ENCODE assay signal across 13 mouse cellular contexts in the genomic region with DNA sequence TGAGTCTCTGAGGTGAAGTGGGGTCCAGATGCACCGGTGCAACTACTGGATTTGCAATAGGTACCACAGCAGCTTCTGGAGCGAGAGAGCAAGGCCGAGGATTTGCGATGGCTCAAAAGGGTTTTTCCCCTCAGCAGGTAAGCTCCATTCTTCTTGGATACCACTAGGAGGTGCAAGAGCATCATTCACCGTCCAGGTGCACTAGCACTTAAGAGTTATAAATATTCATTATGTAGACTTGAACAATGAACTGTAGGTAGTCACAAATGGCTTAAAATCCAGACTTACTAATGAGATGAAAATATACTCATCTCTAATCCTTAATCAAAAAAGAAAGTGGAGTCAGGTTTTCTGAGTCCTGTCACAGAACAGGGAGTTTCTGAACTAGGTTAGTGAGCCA. TPM values are rescaled to one million over a fixed set of nuclear protein-coding genes. Genes with fewer than 3 reads are reported as not detected.
DNase-seq lines count a peak whose midpoint lies in the region; ATAC-seq and TF ChIP-seq lines count a peak whose summit lies in the region.
"Had no signal": no experiment of that assay in that cellular context is flagged by ENCODE, and none has a peak within 500 bp of the region (broad histone marks: within the 10 kb centered on the region; RNA-seq: fewer than 3 reads in every experiment).

No protein-coding gene starts in this region.

- H3K9ac ChIP-seq in forebrain, postnatal 0 days, result no peak overlapping the region
- H3K9ac ChIP-seq in forebrain, embryonic 14.5 days (ENCODE audit: low read length), result no peak overlapping the region
- no peak overlapping the region for H3K9ac ChIP-seq in ES-E14 (ENCODE audit: insufficient read depth, low read depth, low read length, poor library complexity, severe bottlenecking)

- H3K9me3 ChIP-seq in forebrain, postnatal 0 days (ENCODE audit: low read length), result no peaks in the 10 kb centered on the region
- H3K9me3 ChIP-seq in forebrain, embryonic 14.5 days (replicated peaks; ENCODE audit: control insufficient read depth, low read length), result no peaks in the 10 kb centered on the region
- H3K9me3 ChIP-seq in ES-E14 (ENCODE audit: control insufficient read depth, insufficient read depth, low read depth, low read length), result no peaks in the 10 kb centered on the region

- DNase-seq in forebrain, postnatal 0 days, result peak; percentile 32
- DNase-seq in forebrain, embryonic 14.5 days (ENCODE audit: low spot score), result no peak
- no peak for DNase-seq in left cerebral cortex, adult 2 months (ENCODE audit: extremely low spot score in 1 of 2, low spot score in 2 of 2)
- no peak for DNase-seq in left cerebral cortex, adult 18-20 months (ENCODE audit: low spot score in 2 of 2)
- DNase-seq in ES-E14 (ENCODE audit: low read depth, low spot score), result peak; percentile 20
- peak; percentile 5 for DNase-seq in induced T-regulatory cell, adult 2 months (ENCODE audit: low read depth)
- DNase-seq in thymus, postnatal 25 days, result no peak
- no peak for DNase-seq in ovary, adult 18-20 months (ENCODE audit: low spot score)
- DNase-seq: heart, postnatal 10 days; thymus, postnatal 14 days had no signal

- H3K4me1 ChIP-seq in forebrain, postnatal 0 days (ENCODE audit: insufficient read depth), result no peaks in the 10 kb centered on the region
- H3K4me1 ChIP-seq in forebrain, embryonic 14.5 days (ENCODE audit: control insufficient read depth, insufficient read depth, low read length), result no peaks in the 10 kb centered on the region
- H3K4me1 ChIP-seq in ES-E14 (ENCODE audit: control insufficient read depth in 2 of 2, insufficient read depth in 2 of 2, low read length in 2 of 2, poor library complexity in 1 of 2), result no peaks in the 10 kb centered on the region

- H3K27me3 ChIP-seq in forebrain, postnatal 0 days (ENCODE audit: insufficient read depth, low read length), result no peaks in the 10 kb centered on the region
- no peaks in the 10 kb centered on the region for H3K27me3 ChIP-seq in forebrain, embryonic 14.5 days (replicated peaks; ENCODE audit: control insufficient read depth, insufficient read depth, low read length)

- H3K27ac ChIP-seq in forebrain, postnatal 0 days (ENCODE audit: low read depth, low read length), result no peak overlapping the region
- H3K27ac ChIP-seq in forebrain, embryonic 14.5 days (ENCODE audit: low read depth, low read length), result no peak overlapping the region
- H3K27ac ChIP-seq in left cerebral cortex, adult 2 months, result no peak overlapping the region
- no peak overlapping the region for H3K27ac ChIP-seq in ES-E14 (ENCODE audit: insufficient read depth, low read depth, low read length, poor library complexity, severe bottlenecking)

- no peak overlapping the region for H3K4me3 ChIP-seq in forebrain, postnatal 0 days (ENCODE audit: low read depth, low read length)
- no peak overlapping the region for H3K4me3 ChIP-seq in forebrain, embryonic 14.5 days (ENCODE audit: low read depth, low read length)
- H3K4me3 ChIP-seq in left cerebral cortex, adult 2 months, result no peak overlapping the region
- no peak overlapping the region for H3K4me3 ChIP-seq in ES-E14 (ENCODE audit: insufficient read depth in 1 of 2, low read depth in 1 of 2, low read length in 2 of 2, poor library complexity in 1 of 2, severe bottlenecking in 1 of 2)
- H3K4me3 ChIP-seq: myocyte had no signal

- intact Hi-C loops in left cerebral cortex, adult 2 months (cut with DNase I), result loop anchor here (1.0 kb wide), 1 partner anchor 374 kb away; no protein-coding TSS in a partner anchor

- TF ChIP-seq CTCF in forebrain, postnatal 0 days (IDR thresholded peaks at IDR 0.05; ENCODE audit: low read depth), result peak; percentile 50; the same call in 1 of the 2 replicates
- TF ChIP-seq CTCF in left cerebral cortex, adult 2 months (IDR thresholded peaks at IDR 0.05), result peak; percentile 53

- ATAC-seq in forebrain, postnatal 0 days, result peak; percentile 76; the same call in 1 of the 2 replicates
- ATAC-seq in forebrain, embryonic 14.5 days, result no peak

- H3K36me3 ChIP-seq in forebrain, postnatal 0 days (ENCODE audit: insufficient read depth), result no peaks in the 10 kb centered on the region
- no peaks in the 10 kb centered on the region for H3K36me3 ChIP-seq in forebrain, embryonic 14.5 days (ENCODE audit: control insufficient read depth, insufficient read depth, low read length)
- no peaks in the 10 kb centered on the region for H3K36me3 ChIP-seq in ES-E14 (ENCODE audit: control insufficient read depth, insufficient read depth, low read length, poor library complexity, severe bottlenecking)

- in situ Hi-C loops in ES-E14 (cut with MboI; ENCODE audit: low sequenced_read_pairs in 2 of 2, unreplicated experiment in 2 of 2), result no loop called here

- H3K4me2 ChIP-seq in forebrain, postnatal 0 days (ENCODE audit: low read depth), result no peak overlapping the region
- H3K4me2 ChIP-seq in forebrain, embryonic 14.5 days (ENCODE audit: low read length), result no peak overlapping the region

- WGBS in forebrain, postnatal 0 days, result 22% methylated on average over 5 of the region's 5 CpGs
- WGBS in forebrain, embryonic 14.5 days, result 22% methylated on average over 5 of the region's 5 CpGs

TF ChIP-seq in ES-E14, 5 proteins besides CTCF, POLR2A, EP300 and RAD21:
- TF ChIP-seq ZC3H11A (IDR thresholded peaks at IDR 0.05; ENCODE audit: borderline replicate concordance, low read depth, low read length) (peak; percentile 35; the same call in 1 of the 2 replicates), ZNF384 (IDR thresholded peaks at IDR 0.05; ENCODE audit: low read depth, low read length) (no peak)

RNA-seq across cellular contexts. Expression of gene Slc45a2, which starts 8.2 kb away (rescaled TPM):
- 0.15 TPM in 1 of 2 replicates, not detected in the other for total RNA-seq in forebrain, postnatal 0 days (2014; rRNA removed)
- polyA plus RNA-seq in forebrain, postnatal 0 days (2015; fragmentation: Nextera tagmentation; extraction: Ambion mirVana), result 0.10 TPM in 1 of 2 replicates, not detected in the other
- polyA plus RNA-seq in forebrain, embryonic 14.5 days (2014; fragmentation: Nextera tagmentation; extraction: Ambion mirVana), result 0.07 TPM in 1 of 2 replicates, not detected in the other
- under 1 TPM in 1 of 2 experiments, not detected in 1; 0.19 TPM for total RNA-seq in left cerebral cortex, adult 2 months (2021)
- under 1 TPM in 1 of 2 experiments, not detected in 1; 0.12 TPM for total RNA-seq in left cerebral cortex, adult 18-20 months (2021)
- total RNA-seq in ES-E14 (2012; rRNA removed), result 0.13 TPM in 1 of 2 replicates, not detected in the other
- total RNA-seq: heart, postnatal 10 days; layer of hippocampus, postnatal 10 days had no signal
- polyA plus RNA-seq: lung, embryonic 16.5 days; myocyte had no signal

RNA-seq across cellular contexts. Expression of gene Amacr, which starts 27.2 kb away (rescaled TPM):
- 7.7 and 10.6 TPM in 2 replicates for total RNA-seq in forebrain, postnatal 0 days (2014; rRNA removed)
- 7.7 and 10.3 TPM in 2 replicates for polyA plus RNA-seq in forebrain, postnatal 0 days (2015; fragmentation: Nextera tagmentation; extraction: Ambion mirVana)
- 11.4 and 12.9 TPM in 2 replicates for polyA plus RNA-seq in forebrain, embryonic 14.5 days (2014; fragmentation: Nextera tagmentation; extraction: Ambion mirVana)
- total RNA-seq in left cerebral cortex, adult 2 months (2021), result 10 to 100 TPM; 11.2 to 11.9 TPM
- 10 to 100 TPM; 11.6 to 12.4 TPM for total RNA-seq in left cerebral cortex, adult 18-20 months (2021)
- 7.7 and 9.7 TPM in 2 replicates for total RNA-seq in ES-E14 (2012; rRNA removed)

RNA-seq across cellular contexts. Expression of gene Rxfp3, which starts 29.0 kb away (rescaled TPM):
- total RNA-seq in forebrain, postnatal 0 days (2014; rRNA removed), result 3.8 and 5.3 TPM in 2 replicates
- polyA plus RNA-seq in forebrain, postnatal 0 days (2015; fragmentation: Nextera tagmentation; extraction: Ambion mirVana), result 1.4 and 3.7 TPM in 2 replicates
- 1.2 TPM in 2 replicates for polyA plus RNA-seq in forebrain, embryonic 14.5 days (2014; fragmentation: Nextera tagmentation; extraction: Ambion mirVana)
- 1 to 10 TPM; 3.1 to 3.8 TPM for total RNA-seq in left cerebral cortex, adult 2 months (2021)
- 1 to 10 TPM; 2.5 to 3.6 TPM for total RNA-seq in left cerebral cortex, adult 18-20 months (2021)
- total RNA-seq in ES-E14 (2012; rRNA removed), result 0.13 and 0.16 TPM in 2 replicates

RNA-seq across cellular contexts. Expression of gene Adamts12, which starts 55.8 kb away (rescaled TPM):
- 4.0 and 5.4 TPM in 2 replicates for total RNA-seq in forebrain, postnatal 0 days (2014; rRNA removed)
- polyA plus RNA-seq in forebrain, postnatal 0 days (2015; fragmentation: Nextera tagmentation; extraction: Ambion mirVana), result 0.34 and 0.58 TPM in 2 replicates
- 0.88 and 1.4 TPM in 2 replicates for polyA plus RNA-seq in forebrain, embryonic 14.5 days (2014; fragmentation: Nextera tagmentation; extraction: Ambion mirVana)
- under 1 TPM; 0.48 to 0.58 TPM for total RNA-seq in left cerebral cortex, adult 2 months (2021)
- total RNA-seq in left cerebral cortex, adult 18-20 months (2021), result under 1 TPM; 0.19 to 0.28 TPM
- 0.21 and 0.85 TPM in 2 replicates for total RNA-seq in ES-E14 (2012; rRNA removed)

RNA-seq across cellular contexts. Expression of gene C1qtnf3, which starts 56.6 kb away (rescaled TPM):
- 0.85 and 3.0 TPM in 2 replicates for total RNA-seq in forebrain, postnatal 0 days (2014; rRNA removed)
- polyA plus RNA-seq in forebrain, postnatal 0 days (2015; fragmentation: Nextera tagmentation; extraction: Ambion mirVana), result 0.36 and 0.56 TPM in 2 replicates
- 0.15 and 0.23 TPM in 2 replicates for polyA plus RNA-seq in forebrain, embryonic 14.5 days (2014; fragmentation: Nextera tagmentation; extraction: Ambion mirVana)
- total RNA-seq in left cerebral cortex, adult 2 months (2021), result under 1 TPM in 1 of 2 experiments, not detected in 1; 0.14 TPM
- not detected for total RNA-seq in left cerebral cortex, adult 18-20 months (2021)
- 0.45 TPM in 1 of 2 replicates, not detected in the other for total RNA-seq in ES-E14 (2012; rRNA removed)

Comparison
In these comparisons a context has a peak if more than half of its experiments do, and no peak if none do; other contexts are left out.
1. DNase-seq: peak in forebrain, postnatal 0 days (single experiment), ES-E14 (single experiment) and induced T-regulatory cell, adult 2 months (single experiment); none in forebrain, embryonic 14.5 days (single experiment), left cerebral cortex, adult 2 months (0 of 2), left cerebral cortex, adult 18-20 months (0 of 2), thymus, postnatal 25 days (single experiment) and ovary, adult 18-20 months (single experiment).